Mouse (Mus musculus) kidney, adult 8-10 months (tissue): ENCODE measurements at regions not wholly inside any gene's neighbourhood (a gene's known extent, or its start where the extent isn't known, plus 50 kb on each side); places are given as distances from the start of the nearest gene placed in this dataset.
"Not testable (repeated sequence)": the region's sequence is repeated elsewhere in the genome, so short reads cannot be mapped to it uniquely, and the experiment has no call there.

ENCODE experiments used
- DNase-seq, 2 experiments: peaks; one replicate each; pipeline ENCODE4 v3.0.0; 2022

GRCm38 (mm10) chr13:74563483-74564330 lies 69.9 kb upstream of the Zfp825 start:
- peak; percentile 78 to 79 for DNase-seq

- DNase-seq: not testable (repeated sequence)
Measured at GRCm38 (mm10) chr13:74564331-74564727, 70.5 kb upstream of the Zfp825 start.

- DNase-seq: peak in 1 of 2 experiments; percentile 14
Measured at GRCm38 (mm10) chr13:74569967-74570366, 69.4 kb upstream of the Erap1 start.
